Mouse (Mus musculus) cerebellum, adult (tissue): ENCODE measurements around the gene Washc4.

ENCODE experiments used
- ATAC-seq: cut with Nextera tagmentation; 2 replicates; pipeline ENCODE4 v1.9.2; 2017; ENCODE audit warnings: mild to moderate bottlenecking, moderate library complexity, mixed read lengths; ENCODE audit not compliant: insufficient number of reproducible peaks, low FRiP score, low TSS enrichment

Gene Washc4

GRCm38 (mm10) chr10:83592616-83593015, 49.1 kb downstream of the Washc4 start:
- ATAC-seq, result no peak

GRCm38 (mm10) chr10:83594526-83594925, 51.0 kb downstream of the Washc4 start:
- no peak for ATAC-seq

GRCm38 (mm10) chr10:83600650-83601049, 57.1 kb downstream of the Washc4 start:
- no peak; the same call in 1 of the 2 replicates for ATAC-seq

- ATAC-seq, result no peak
These were observed 60.5 kb downstream of the Washc4 start for GRCm38 (mm10) chr10:83603956-83604564.

- no peak for ATAC-seq
These were observed 62.2 kb downstream of the Washc4 start for GRCm38 (mm10) chr10:83605637-83606183.

- no peak for ATAC-seq
These were observed 63.6 kb downstream of the Washc4 start for GRCm38 (mm10) chr10:83607111-83607510.

GRCm38 (mm10) chr10:83608596-83608995, 65.0 kb downstream of the Washc4 start:
- no peak for ATAC-seq

GRCm38 (mm10) chr10:83610518-83610917, 67.0 kb downstream of the Washc4 start:
- ATAC-seq, result no peak

- ATAC-seq, result no peak
These were observed 68.3 kb downstream of the Washc4 start for GRCm38 (mm10) chr10:83611863-83612262.

GRCm38 (mm10) chr10:83612648-83613215, 69.2 kb downstream of the Washc4 start:
- ATAC-seq, result no peak

GRCm38 (mm10) chr10:83617366-83617765, 73.8 kb downstream of the Washc4 start:
- ATAC-seq, result no peak

GRCm38 (mm10) chr10:83618819-83619440, 75.4 kb downstream of the Washc4 start:
- peak; percentile 21; the same call in 1 of the 2 replicates for ATAC-seq

GRCm38 (mm10) chr10:83620350-83621055, 77.0 kb downstream of the Washc4 start:
- ATAC-seq, result peak; percentile 77

GRCm38 (mm10) chr10:83624065-83624464, 80.5 kb downstream of the Washc4 start:
- ATAC-seq, result no peak

GRCm38 (mm10) chr10:83624841-83625240, 81.3 kb downstream of the Washc4 start:
- peak; percentile 47; the same call in 1 of the 2 replicates for ATAC-seq

- ATAC-seq, result no peak
These were observed 83.6 kb downstream of the Washc4 start for GRCm38 (mm10) chr10:83627113-83627687.

GRCm38 (mm10) chr10:83628241-83628640, 84.7 kb downstream of the Washc4 start:
- ATAC-seq, result no peak

- ATAC-seq, result no peak
These were observed 85.7 kb downstream of the Washc4 start for GRCm38 (mm10) chr10:83629190-83629781.

- ATAC-seq, result no peak
These were observed 86.3 kb downstream of the Washc4 start for GRCm38 (mm10) chr10:83629878-83630277.

GRCm38 (mm10) chr10:83630899-83631298, 87.3 kb downstream of the Washc4 start:
- peak; percentile 46; the same call in 1 of the 2 replicates for ATAC-seq
